Comparison of ENCODE assay signal across 8 mouse cellular contexts in genomic region chr11:120821076-120821922, GRCm38 (mm10). TPM values are rescaled to one million over a fixed set of nuclear protein-coding genes. Genes with fewer than 3 reads are reported as not detected.
DNase-seq lines count a peak whose midpoint lies in the region; ATAC-seq and TF ChIP-seq lines count a peak whose summit lies in the region.

No protein-coding gene starts in this region.

- peaks cover 57% of the 10 kb centered on the region for H3K4me1 ChIP-seq in embryonic facial prominence, embryonic 10.5 days
- peaks cover 46% of the 10 kb centered on the region for H3K4me1 ChIP-seq in hindbrain, embryonic 13.5 days (replicated peaks)

- TF ChIP-seq CTCF in gastrocnemius, adult 2 months (IDR thresholded peaks at IDR 0.05): no peak

- no peak for ATAC-seq in hindbrain, embryonic 13.5 days (ENCODE audit: low FRiP score)

- no peak for DNase-seq in gastrocnemius, adult 2 months
- DNase-seq in gastrocnemius, postnatal 4 days (ENCODE audit: low spot score in 2 of 2): no peak
- peak; percentile 7 for DNase-seq in embryonic facial prominence, embryonic 10.5 days (ENCODE audit: low spot score)
- peak; percentile 47 for DNase-seq in lung, postnatal 10 days
- DNase-seq in thymus, postnatal 14 days: no peak
- no peak for DNase-seq in thymus, postnatal 25 days
- no peak for DNase-seq in kidney, postnatal 10 days

- intact Hi-C loops in gastrocnemius, adult 2 months (cut with DNase I): no loop called here

- H3K27me3 ChIP-seq in embryonic facial prominence, embryonic 10.5 days (replicated peaks; ENCODE audit: low read depth, poor library complexity, severe bottlenecking): no peaks in the 10 kb centered on the region
- no peaks in the 10 kb centered on the region for H3K27me3 ChIP-seq in hindbrain, embryonic 13.5 days

- H3K4me3 ChIP-seq in gastrocnemius, adult 2 months: peak overlapping the region; percentile 95; the same call in 1 of the 2 replicates
- peak overlapping the region; percentile 91 for H3K4me3 ChIP-seq in embryonic facial prominence, embryonic 10.5 days
- H3K4me3 ChIP-seq in hindbrain, embryonic 13.5 days: peak overlapping the region; percentile 91

- 0 out of 2 replicates have a peak overlapping the region, but pooled peaks have one; percentile 16 for H3K27ac ChIP-seq in gastrocnemius, adult 2 months
- no peak overlapping the region for H3K27ac ChIP-seq in embryonic facial prominence, embryonic 10.5 days (replicated peaks)
- H3K27ac ChIP-seq in hindbrain, embryonic 13.5 days: no peak overlapping the region

- peak overlapping the region; percentile 98 for H3K9ac ChIP-seq in hindbrain, embryonic 13.5 days

- no peaks in the 10 kb centered on the region for H3K9me3 ChIP-seq in embryonic facial prominence, embryonic 10.5 days
- no peaks in the 10 kb centered on the region for H3K9me3 ChIP-seq in hindbrain, embryonic 13.5 days

- WGBS in embryonic facial prominence, embryonic 10.5 days: 83% methylated on average over 14 of the region's 14 CpGs
- 78% methylated on average over 14 of the region's 14 CpGs for WGBS in hindbrain, embryonic 13.5 days

- peaks cover 71% of the 10 kb centered on the region for H3K36me3 ChIP-seq in embryonic facial prominence, embryonic 10.5 days (replicated peaks)
- peaks cover 61% of the 10 kb centered on the region for H3K36me3 ChIP-seq in hindbrain, embryonic 13.5 days

- peak overlapping the region; percentile 99 for H3K4me2 ChIP-seq in hindbrain, embryonic 13.5 days

RNA-seq across cellular contexts. Expression of gene Fasn, which starts 3.0 kb away (rescaled TPM):
- 10 to 100 TPM in 1 of 2 experiments, 1 to 10 TPM in 1; 6.8 to 20.0 TPM for total RNA-seq in gastrocnemius, adult 2 months (2021)
- 10 to 100 TPM; 48.6 to 49.9 TPM for total RNA-seq in gastrocnemius, postnatal 4 days (2021)
- polyA plus RNA-seq in embryonic facial prominence, embryonic 10.5 days (2016; fragmentation: Nextera tagmentation; extraction: Ambion mirVana): 121 and 132 TPM in 2 replicates
- 67.9 and 69.7 TPM in 2 replicates for polyA plus RNA-seq in hindbrain, embryonic 13.5 days (2015; fragmentation: Nextera tagmentation; extraction: Ambion mirVana)

RNA-seq across cellular contexts. Expression of gene Dus1l, which starts 25.1 kb away (rescaled TPM):
- total RNA-seq in gastrocnemius, adult 2 months (2021): 10 to 100 TPM; 31.2 to 31.5 TPM
- total RNA-seq in gastrocnemius, postnatal 4 days (2021): 10 to 100 TPM; 37.8 TPM
- 96.6 and 101 TPM in 2 replicates for polyA plus RNA-seq in embryonic facial prominence, embryonic 10.5 days (2016; fragmentation: Nextera tagmentation; extraction: Ambion mirVana)
- 45.6 and 48.6 TPM in 2 replicates for polyA plus RNA-seq in hindbrain, embryonic 13.5 days (2015; fragmentation: Nextera tagmentation; extraction: Ambion mirVana)

RNA-seq across cellular contexts. Expression of gene Gps1, which starts 37.2 kb away (rescaled TPM):
- 10 to 100 TPM; 57.9 to 65.2 TPM for total RNA-seq in gastrocnemius, adult 2 months (2021)
- 10 to 100 TPM; 67.1 to 70.9 TPM for total RNA-seq in gastrocnemius, postnatal 4 days (2021)
- 265 and 272 TPM in 2 replicates for polyA plus RNA-seq in embryonic facial prominence, embryonic 10.5 days (2016; fragmentation: Nextera tagmentation; extraction: Ambion mirVana)
- 265 and 274 TPM in 2 replicates for polyA plus RNA-seq in hindbrain, embryonic 13.5 days (2015; fragmentation: Nextera tagmentation; extraction: Ambion mirVana)

RNA-seq across cellular contexts. Expression of gene Rfng, which starts 37.3 kb away (rescaled TPM):
- 10 to 100 TPM; 11.7 to 14.1 TPM for total RNA-seq in gastrocnemius, adult 2 months (2021)
- total RNA-seq in gastrocnemius, postnatal 4 days (2021): 10 to 100 TPM in 1 of 2 experiments, 1 to 10 TPM in 1; 8.3 to 10.9 TPM
- 40.0 and 42.1 TPM in 2 replicates for polyA plus RNA-seq in embryonic facial prominence, embryonic 10.5 days (2016; fragmentation: Nextera tagmentation; extraction: Ambion mirVana)
- polyA plus RNA-seq in hindbrain, embryonic 13.5 days (2015; fragmentation: Nextera tagmentation; extraction: Ambion mirVana): 98.0 and 98.5 TPM in 2 replicates

RNA-seq across cellular contexts. Expression of gene Hmga1b, which starts 58.7 kb away (rescaled TPM):
- 10 to 100 TPM; 15.7 to 22.2 TPM for total RNA-seq in gastrocnemius, adult 2 months (2021)
- 10 to 100 TPM; 26.7 to 27.1 TPM for total RNA-seq in gastrocnemius, postnatal 4 days (2021)
- polyA plus RNA-seq in embryonic facial prominence, embryonic 10.5 days (2016; fragmentation: Nextera tagmentation; extraction: Ambion mirVana): 10.5 and 11.6 TPM in 2 replicates
- 0.94 and 2.1 TPM in 2 replicates for polyA plus RNA-seq in hindbrain, embryonic 13.5 days (2015; fragmentation: Nextera tagmentation; extraction: Ambion mirVana)

Comparison
In these comparisons a context has a peak if more than half of its experiments do, and no peak if none do; other contexts are left out.
1. DNase-seq: peak in embryonic facial prominence, embryonic 10.5 days (single experiment) and lung, postnatal 10 days (single experiment); none in gastrocnemius, adult 2 months (single experiment), gastrocnemius, postnatal 4 days (0 of 2), thymus, postnatal 14 days (single experiment), thymus, postnatal 25 days (single experiment) and kidney, postnatal 10 days (single experiment).
2. Peak in every context shown above with its lines, with median percentiles within 50 percentile points of each other: H3K4me3 ChIP-seq.